Mouse (Mus musculus) hindbrain, postnatal 0 days (tissue): ENCODE results near the gene Actn4. TPM values are rescaled to one million over a fixed set of nuclear protein-coding genes. Genes with fewer than 3 reads are reported as not detected.

Experiments
- ATAC-seq: fragments of 200-750 bp; cut with Nextera tagmentation; 2 replicates; pipeline ENCODE4 v1.8.0; 2017; ENCODE audit warnings: mild to moderate bottlenecking, moderate TSS enrichment, moderate library complexity
- DNase-seq: peaks from one replicate; pipeline ENCODE4 v3.0.0-alpha.2; 2015; ENCODE audit warnings: low spot score
- H3K27ac ChIP-seq: fragments of 300-500 bp; sonication (generic); 2 replicates; pipeline ENCODE4 v1.5.1; 2014; ENCODE audit warnings: mild to moderate bottlenecking
- H3K27me3 ChIP-seq: fragments of 300-500 bp; sonication (generic); 2 replicates; pipeline ENCODE4 v1.6.1; 2014; ENCODE audit warnings: low read length, mixed read lengths; ENCODE audit not compliant: insufficient read depth
- H3K36me3 ChIP-seq: fragments of 300-500 bp; sonication (generic); 2 replicates; pipeline ENCODE4 v1.6.1; 2014; ENCODE audit warnings: low read length, mixed read lengths; ENCODE audit not compliant: insufficient read depth
- H3K4me1 ChIP-seq: fragments of 300-500 bp; sonication (generic); 2 replicates; pipeline ENCODE4 v1.6.1; 2014; ENCODE audit warnings: antibody characterized with exemption, low read length, mixed read lengths; ENCODE audit not compliant: insufficient read depth
- H3K4me2 ChIP-seq: fragments of 300-500 bp; sonication (generic); 2 replicates; pipeline ENCODE4 v1.6.1; 2014; ENCODE audit warnings: low read depth, mild to moderate bottlenecking, low read length, moderate library complexity, mixed read lengths
- H3K4me3 ChIP-seq: fragments of 300-500 bp; sonication (generic); 2 replicates; pipeline ENCODE4 v1.5.1; 2014; ENCODE audit warnings: low read length
- H3K9ac ChIP-seq: fragments of 300-500 bp; sonication (generic); replicated peaks from 2 replicates; pipeline ENCODE4 v1.6.1; 2014; ENCODE audit warnings: mild to moderate bottlenecking, low read length, moderate library complexity, mixed read lengths
- H3K9me3 ChIP-seq: fragments of 300-500 bp; sonication (generic); 2 replicates; pipeline ENCODE4 v1.6.1; 2016; ENCODE audit warnings: low read length, mixed read lengths
- CTCF ChIP-seq: IDR thresholded peaks from 2 replicates; pipeline ENCODE4 v1.5.1; 2016; ENCODE audit warnings: antibody characterized with exemption, control low read depth, low read depth
- WGBS: fragments of 180-500 bp; shearing (Covaris S2); extraction: QIAGEN DNeasy Blood & Tissue Kit; methylation state at CpG from one replicate; pipeline ENCODE4 v1.1.7; 2014; 5-methylcytosine and 5-hydroxymethylcytosine counted together
- polyA plus RNA-seq: library from polyadenylated mRNA; unstranded; fragments of >200 nt; fragmentation: Nextera tagmentation; extraction: Ambion mirVana; gene quantifications from 2 replicates; pipeline ENCODE4 v1.2.1, GENCODE M21; 2015
- total RNA-seq: library from RNA; depleted of rRNA; stranded (reverse); fragments of >200 nt; gene quantifications from 2 replicates; pipeline ENCODE4 v1.2.3, GENCODE M21; 2014; rRNA removed

Actn4 gene
- total and polyA plus RNA-seq, 2 experiments from 2014 or later, result 85.7 to 114 TPM

DNA sequence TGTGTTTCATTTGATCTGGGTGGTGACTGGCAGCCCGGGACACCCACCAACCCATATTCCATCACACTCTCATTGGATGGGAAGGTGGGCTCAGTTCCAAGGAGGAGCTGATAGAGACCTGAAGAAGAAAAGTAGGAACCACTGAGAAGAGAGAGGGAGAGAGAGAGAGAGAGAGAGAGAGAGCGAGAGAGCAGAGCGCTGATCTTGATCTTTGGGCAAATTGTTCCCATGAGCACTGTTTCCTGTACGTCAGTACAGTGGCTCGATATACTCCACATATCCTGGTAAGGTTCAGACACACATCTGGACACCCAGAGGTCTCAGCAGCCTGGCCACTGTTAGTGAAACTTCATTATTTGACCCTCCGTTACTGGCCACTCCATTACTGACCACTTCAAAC, 98.6 kb downstream of the Actn4 start, which contains the start of gene Lgals7:
Gene Lgals7 (plus strand): TSS at position 314 of the 400 bp plus-strand sequence.
- DNase-seq (no peak), ATAC-seq (no peak)
- Histone ChIP-seq H3K9ac (no peak within 1 kb of the TSS), H3K4me2 (no peak within 1 kb of the TSS), H3K4me1 (no peaks in the 10 kb centered on the region), H3K4me3 (no peak within 1 kb of the TSS), H3K36me3 (no peaks in the 10 kb centered on the region), H3K27me3 (no peaks in the 10 kb centered on the region), H3K27ac (no peak within 1 kb of the TSS), H3K9me3 (no peaks in the 10 kb centered on the region)
- TF ChIP-seq CTCF, result no peak
- 82% methylated on average over 6 of the region's 6 CpGs for WGBS

DNA sequence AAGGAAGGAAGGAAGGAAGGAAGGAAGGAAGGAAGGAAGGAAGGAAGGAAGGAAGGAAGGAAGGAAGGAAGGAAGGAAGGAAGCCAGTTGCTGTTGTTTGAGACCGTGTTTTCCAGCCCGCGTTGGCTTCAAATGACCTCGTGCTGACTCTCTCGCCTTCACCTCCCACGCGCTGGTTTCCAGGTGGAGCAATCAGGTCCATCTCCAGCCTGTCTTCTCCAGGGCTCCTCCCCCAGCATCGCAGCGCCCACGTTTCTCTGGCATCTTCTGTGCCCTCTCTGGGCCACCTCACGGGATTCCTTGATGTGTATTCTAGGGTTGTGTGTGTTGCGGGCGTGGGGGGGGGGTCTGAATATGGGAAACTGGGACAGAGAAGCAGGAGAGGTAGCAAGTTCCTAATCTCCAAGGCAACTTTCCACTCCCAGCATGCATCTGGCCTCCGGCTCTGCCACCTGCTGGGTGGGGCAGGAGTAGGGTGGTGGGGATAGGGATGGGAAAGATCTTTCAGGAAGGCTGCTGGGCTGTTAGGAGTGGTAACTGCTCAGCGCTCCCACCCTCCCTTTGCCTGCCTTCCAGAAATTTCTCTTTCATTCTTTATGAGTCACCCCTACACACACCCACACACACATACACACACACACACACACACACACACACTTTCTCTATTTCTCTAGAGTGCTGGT, 99.2 kb downstream of the Actn4 start:
- Histone ChIP-seq H3K9ac (no peak overlapping the region), H3K9me3 (no peaks in the 10 kb centered on the region), H3K4me1 (no peaks in the 10 kb centered on the region), H3K27me3 (no peaks in the 10 kb centered on the region), H3K4me2 (no peak overlapping the region), H3K36me3 (no peaks in the 10 kb centered on the region), H3K4me3 (no peak overlapping the region), H3K27ac (no peak overlapping the region)
- ATAC-seq (no peak), DNase-seq (no peak)
- TF ChIP-seq CTCF, result no peak
- WGBS, result 79% methylated on average over 15 of the region's 15 CpGs

DNA sequence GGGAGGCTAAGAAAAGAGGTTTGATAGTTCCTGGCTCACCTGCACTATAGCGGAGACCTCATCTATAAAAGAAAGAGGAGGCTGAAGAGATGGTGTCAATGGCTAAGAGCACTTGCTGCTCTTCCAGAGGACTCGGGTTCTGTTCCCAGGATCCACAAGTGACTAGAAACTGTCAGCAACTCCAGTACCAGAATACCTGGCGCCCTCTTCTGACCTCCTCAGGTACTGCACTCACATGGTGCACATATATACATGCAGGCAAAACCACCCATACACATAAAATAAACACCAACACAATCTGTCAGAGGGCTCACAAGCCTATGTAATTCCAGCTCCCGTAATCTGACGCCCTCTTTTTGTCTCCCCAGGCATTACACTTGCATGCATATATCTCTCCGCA, 101.2 kb downstream of the Actn4 start:
- Histone ChIP-seq H3K9me3 (no peaks in the 10 kb centered on the region), H3K9ac (no peak overlapping the region), H3K27ac (no peak overlapping the region), H3K4me1 (no peaks in the 10 kb centered on the region), H3K27me3 (no peaks in the 10 kb centered on the region), H3K36me3 (no peaks in the 10 kb centered on the region), H3K4me2 (no peak overlapping the region), H3K4me3 (no peak overlapping the region)
- DNase-seq (no peak), ATAC-seq (no peak)
- WGBS, result 84% methylated on average over 6 of the region's 6 CpGs
- peak; percentile 21; the same call in 1 of the 2 replicates for TF ChIP-seq CTCF

DNA sequence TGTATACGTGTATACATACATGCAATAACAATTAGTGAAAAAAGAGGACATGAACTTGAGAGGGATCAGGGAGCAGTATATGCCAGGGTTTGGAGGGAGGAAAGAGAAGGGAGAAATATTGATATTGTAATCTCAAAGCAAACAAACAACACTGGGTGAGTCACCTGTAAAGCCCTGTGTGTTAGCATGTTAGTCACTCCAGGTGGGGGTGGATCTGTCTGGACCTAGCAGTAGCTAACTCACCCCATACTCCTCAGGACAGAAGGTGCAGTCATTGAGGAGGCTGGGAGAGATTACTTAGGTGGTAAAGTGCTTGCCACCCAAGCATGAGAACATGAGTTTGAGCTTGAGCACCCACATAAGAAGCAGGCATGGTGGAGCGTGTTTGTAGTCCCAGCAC, 102.2 kb downstream of the Actn4 start:
- DNase-seq, result no peak
- Histone ChIP-seq H3K9ac (no peak overlapping the region), H3K27me3 (no peaks in the 10 kb centered on the region), H3K4me2 (no peak overlapping the region), H3K9me3 (no peaks in the 10 kb centered on the region), H3K36me3 (no peaks in the 10 kb centered on the region), H3K4me3 (no peak overlapping the region), H3K4me1 (no peaks in the 10 kb centered on the region), H3K27ac (no peak overlapping the region)
- no peak for TF ChIP-seq CTCF
- 86% methylated on average over 2 of the region's 2 CpGs for WGBS
- no peak for ATAC-seq

DNA sequence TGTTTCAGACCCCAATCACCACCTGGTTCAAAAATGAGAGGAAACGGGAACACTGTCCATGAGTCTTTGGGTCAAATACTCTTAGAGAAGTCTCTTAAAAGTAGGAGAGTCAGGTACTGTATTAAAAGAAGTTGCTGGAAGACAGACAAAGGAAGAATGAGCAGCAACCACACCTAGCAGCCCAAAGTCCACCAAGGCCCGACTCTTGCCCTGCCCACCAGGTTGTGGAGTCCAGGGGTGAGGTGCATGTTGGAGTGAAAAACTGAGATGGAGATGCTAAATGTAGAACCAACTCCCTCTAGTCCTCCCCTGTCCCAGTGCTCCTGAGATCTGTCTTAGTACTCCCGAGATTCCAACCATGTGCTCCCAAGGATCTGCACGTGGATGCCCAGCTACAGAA, 111.5 kb downstream of the Actn4 start:
- Histone ChIP-seq H3K9ac (no peak overlapping the region), H3K27ac (no peak overlapping the region), H3K4me3 (no peak overlapping the region), H3K9me3 (no peaks in the 10 kb centered on the region), H3K4me2 (no peak overlapping the region), H3K4me1 (no peaks in the 10 kb centered on the region), H3K27me3 (no peaks in the 10 kb centered on the region), H3K36me3 (no peaks in the 10 kb centered on the region)
- WGBS, result 83% methylated on average over 4 of the region's 4 CpGs
- DNase-seq, result no peak
- no peak for TF ChIP-seq CTCF
- no peak for ATAC-seq

DNA sequence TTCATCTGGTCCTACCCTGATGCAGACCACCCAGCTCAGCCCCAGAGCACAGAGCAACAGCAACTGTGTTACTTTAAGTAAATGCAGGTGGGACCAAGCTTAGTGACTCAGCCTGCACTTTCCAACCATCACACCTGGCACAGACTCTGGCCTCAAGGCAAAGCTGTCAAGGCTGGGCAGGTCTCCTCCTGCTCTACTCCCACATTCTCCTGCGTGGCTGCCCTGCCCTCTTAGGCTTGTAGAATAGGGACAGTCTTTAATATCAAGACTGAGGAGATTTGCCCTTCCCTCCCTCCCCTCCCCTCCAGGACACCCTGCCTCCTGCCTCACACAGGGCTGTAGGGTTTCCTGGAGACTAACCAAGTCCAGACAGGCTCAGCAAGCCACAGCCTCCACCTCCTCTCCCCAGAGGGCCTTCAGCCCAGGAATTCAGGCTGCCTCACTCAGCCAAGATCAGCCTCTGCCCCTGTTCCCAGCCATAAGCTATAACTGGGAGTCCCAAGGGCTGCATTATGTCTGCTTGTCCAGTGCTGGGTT, 112.4 kb downstream of the Actn4 start:
- Histone ChIP-seq H3K4me1 (no peaks in the 10 kb centered on the region), H3K4me3 (no peak overlapping the region), H3K27ac (no peak overlapping the region), H3K27me3 (no peaks in the 10 kb centered on the region), H3K36me3 (no peaks in the 10 kb centered on the region), H3K9ac (no peak overlapping the region), H3K9me3 (no peaks in the 10 kb centered on the region), H3K4me2 (no peak overlapping the region)
- ATAC-seq (no peak), DNase-seq (no peak)
- no peak for TF ChIP-seq CTCF
- WGBS, result 35% methylated on average over 1 of the region's 1 CpGs

DNA sequence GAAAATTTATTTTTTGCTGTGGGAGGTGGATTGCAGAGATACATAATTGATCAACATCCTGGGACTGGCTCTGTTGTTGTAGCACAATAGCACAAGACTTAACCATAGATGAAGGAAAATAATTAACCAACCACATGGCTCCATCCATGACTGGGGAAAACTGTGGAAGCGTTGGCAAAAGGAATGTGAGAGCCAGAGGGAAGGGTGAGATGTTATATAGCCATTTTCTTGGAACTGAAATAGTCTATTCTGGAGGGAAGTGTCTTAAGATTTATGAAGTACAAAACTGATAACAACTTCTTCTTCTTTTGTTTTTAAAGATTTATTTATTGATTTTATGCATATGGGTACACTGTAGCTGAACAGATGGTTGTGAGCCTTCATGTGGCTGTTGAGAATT, 114.9 kb downstream of the Actn4 start:
- Histone ChIP-seq H3K9ac (no peak overlapping the region), H3K4me3 (no peak overlapping the region), H3K27ac (no peak overlapping the region), H3K27me3 (no peaks in the 10 kb centered on the region), H3K9me3 (no peaks in the 10 kb centered on the region), H3K4me2 (no peak overlapping the region), H3K4me1 (no peaks in the 10 kb centered on the region), H3K36me3 (no peaks in the 10 kb centered on the region)
- ATAC-seq (no peak), DNase-seq (no peak)
- no peak for TF ChIP-seq CTCF
- WGBS, result 80% methylated on average over 1 of the region's 1 CpGs

Other genes starting within 250 kb of the Actn4 start
- gene Fbxo17, start 245.5 kb downstream of the Actn4 start, total RNA-seq, result 3.7 and 5.0 TPM in 2 replicates
- gene Fbxo17, start 245.5 kb downstream of the Actn4 start, polyA plus RNA-seq, result 6.5 and 7.7 TPM in 2 replicates
- gene Mrps12, start 220.5 kb downstream of the Actn4 start, total RNA-seq, result 66.4 and 90.3 TPM in 2 replicates
- gene Mrps12, start 220.5 kb downstream of the Actn4 start, polyA plus RNA-seq, result 110 and 111 TPM in 2 replicates
- gene Sars2, start 220.3 kb downstream of the Actn4 start, total RNA-seq, result 17.3 and 17.9 TPM in 2 replicates
- 18.9 and 20.2 TPM in 2 replicates for gene Sars2, start 220.3 kb downstream of the Actn4 start, polyA plus RNA-seq
- gene Ccer2, start 206.2 kb downstream of the Actn4 start, total RNA-seq, result not detected in 2 replicates
- gene Ccer2, start 206.2 kb downstream of the Actn4 start, polyA plus RNA-seq, result 1.4 and 1.9 TPM in 2 replicates
- gene Sirt2, start 195.6 kb downstream of the Actn4 start, total RNA-seq, result 92.6 and 95.5 TPM in 2 replicates
- gene Sirt2, start 195.6 kb downstream of the Actn4 start, polyA plus RNA-seq, result 147 and 160 TPM in 2 replicates
- 18.2 and 22.7 TPM in 2 replicates for gene Nfkbib, start 194.8 kb downstream of the Actn4 start, total RNA-seq
- 59.7 and 67.9 TPM in 2 replicates for gene Nfkbib, start 194.8 kb downstream of the Actn4 start, polyA plus RNA-seq
- gene Rinl, start 173.4 kb downstream of the Actn4 start, total RNA-seq, result 1.2 TPM in 2 replicates
- gene Rinl, start 173.4 kb downstream of the Actn4 start, polyA plus RNA-seq, result 1.4 and 2.0 TPM in 2 replicates
- 233 and 275 TPM in 2 replicates for gene Hnrnpl, start 153.8 kb downstream of the Actn4 start, total RNA-seq
- 179 and 191 TPM in 2 replicates for gene Hnrnpl, start 153.8 kb downstream of the Actn4 start, polyA plus RNA-seq
- gene Ech1, start 137.1 kb downstream of the Actn4 start, total RNA-seq, result 95.5 and 131 TPM in 2 replicates
- 122 and 127 TPM in 2 replicates for gene Ech1, start 137.1 kb downstream of the Actn4 start, polyA plus RNA-seq
- gene Lgals4, start 128.5 kb downstream of the Actn4 start, total RNA-seq, result 0.47 and 8.4 TPM in 2 replicates
- 5.0 and 5.8 TPM in 2 replicates for gene Lgals4, start 128.5 kb downstream of the Actn4 start, polyA plus RNA-seq
- 1.1 TPM in 1 of 2 replicates, not detected in the other for gene Lgals7, start 98.5 kb downstream of the Actn4 start, total RNA-seq
- 3.7 and 5.0 TPM in 2 replicates for gene Lgals7, start 98.5 kb downstream of the Actn4 start, polyA plus RNA-seq
- 0.07 TPM in 1 of 2 replicates, not detected in the other for gene Capn12, start 80.9 kb downstream of the Actn4 start, total RNA-seq
- 0.53 and 0.62 TPM in 2 replicates for gene Capn12, start 80.9 kb downstream of the Actn4 start, polyA plus RNA-seq
- 347 and 472 TPM in 2 replicates for gene Eif3k, start 19.5 kb upstream of the Actn4 start, total RNA-seq
- 309 TPM in 2 replicates for gene Eif3k, start 19.5 kb upstream of the Actn4 start, polyA plus RNA-seq
- gene Map4k1, start 19.7 kb upstream of the Actn4 start, total RNA-seq, result 4.1 and 5.8 TPM in 2 replicates
- 12.5 and 15.0 TPM in 2 replicates for gene Map4k1, start 19.7 kb upstream of the Actn4 start, polyA plus RNA-seq
- gene Ryr1, start 162.8 kb upstream of the Actn4 start, total RNA-seq, result 3.8 and 5.0 TPM in 2 replicates
- gene Ryr1, start 162.8 kb upstream of the Actn4 start, polyA plus RNA-seq, result 11.4 and 12.5 TPM in 2 replicates
- 2.9 and 3.3 TPM in 2 replicates for gene Rasgrp4, start 172.5 kb upstream of the Actn4 start, total RNA-seq
- 0.84 and 1.3 TPM in 2 replicates for gene Rasgrp4, start 172.5 kb upstream of the Actn4 start, polyA plus RNA-seq
- gene Fam98c, start 193.9 kb upstream of the Actn4 start, total RNA-seq, result 48.7 and 67.4 TPM in 2 replicates
- 51.8 and 54.3 TPM in 2 replicates for gene Fam98c, start 193.9 kb upstream of the Actn4 start, polyA plus RNA-seq
- gene Ggn, start 207.9 kb upstream of the Actn4 start, total RNA-seq, result 0.73 and 0.75 TPM in 2 replicates
- gene Ggn, start 207.9 kb upstream of the Actn4 start, polyA plus RNA-seq, result 0.41 and 0.74 TPM in 2 replicates
- 27.4 and 30.8 TPM in 2 replicates for gene Spred3, start 208.1 kb upstream of the Actn4 start, total RNA-seq
- 11.1 and 11.2 TPM in 2 replicates for gene Spred3, start 208.1 kb upstream of the Actn4 start, polyA plus RNA-seq
- 320 and 323 TPM in 2 replicates for gene Psmd8, start 218.4 kb upstream of the Actn4 start, total RNA-seq
- 285 and 286 TPM in 2 replicates for gene Psmd8, start 218.4 kb upstream of the Actn4 start, polyA plus RNA-seq